Mouse (Mus musculus): ENCODE results near the gene Cdh7. TPM values are rescaled to one million over a fixed set of nuclear protein-coding genes. Genes with fewer than 3 reads are reported as not detected.

Gene Cdh7
- polyA plus RNA-seq (2014; fragmentation: Illumina TruSeq; extraction: RNeasy Lipid Tissue Mini Kit (QIAGEN cat#74804); ENCODE audit: low read depth, low replicate concordance), result not detected

GRCm38 (mm10) chr1:109982064-109982808 lies at the start of gene Cdh7:
Gene Cdh7, plus strand, starts transcription at chr1:109982431.

All from heart, adult 10 weeks (tissue).